Mouse (Mus musculus) MEL (cell line): ENCODE data around the gene Tmem151a. TPM values are rescaled to one million over a fixed set of nuclear protein-coding genes. Genes with fewer than 3 reads are reported as not detected.
A peak's percentile ranks its signal among the peaks of the same experiment; 100 is the strongest.

Experiments used
- DNase-seq: peaks from one replicate; pipeline ENCODE4 v3.0.0; 2011; ENCODE audit warnings: low read depth, low spot score
- H3K27ac ChIP-seq: 2 replicates; pipeline ENCODE4 v1.5.1; 2012; ENCODE audit warnings: low read depth, mild to moderate bottlenecking, control low read depth, low read length, moderate library complexity; ENCODE audit not compliant: control insufficient read depth
- H3K27me3 ChIP-seq, 2 experiments: fragments of 150-350 bp in 1 of 2; sonication (generic) in 1 of 2; 2 replicates each; pipeline ENCODE4 v1.6.1; 2012; ENCODE audit warnings: low read length in 2 of 2, mild to moderate bottlenecking in 2 of 2, improper control_type of control experiment in 1 of 2, moderate library complexity in 1 of 2; ENCODE audit not compliant: insufficient read depth in 2 of 2, control insufficient read depth in 1 of 2
- H3K36me3 ChIP-seq, 2 experiments: 2 replicates each; pipeline ENCODE4 v1.6.1; 2012 to 2014; ENCODE audit warnings: low read length in 2 of 2, improper control_type of control experiment in 1 of 2, inconsistent platforms in 1 of 2, mild to moderate bottlenecking in 1 of 2; ENCODE audit not compliant: insufficient read depth in 2 of 2, control insufficient read depth in 1 of 2
- H3K4me1 ChIP-seq, 2 experiments: fragments of 150-350 bp in 1 of 2; sonication (generic) in 1 of 2; 2 replicates each; pipeline ENCODE4 v1.6.1; 2012; ENCODE audit warnings: low read length in 2 of 2, improper control_type of control experiment in 1 of 2, mild to moderate bottlenecking in 1 of 2; ENCODE audit not compliant: insufficient read depth in 2 of 2, control insufficient read depth in 1 of 2
- H3K4me3 ChIP-seq, 2 experiments: fragments of 150-350 bp in 1 of 2; sonication (generic) in 1 of 2; 2 replicates each; pipeline ENCODE4 v1.5.1; 2012; ENCODE audit warnings: low read depth in 2 of 2, low read length in 2 of 2, mild to moderate bottlenecking in 2 of 2, moderate library complexity in 2 of 2, control low read depth in 1 of 2, improper control_type of control experiment in 1 of 2; ENCODE audit not compliant: control insufficient read depth in 1 of 2, insufficient read depth in 1 of 2
- H3K79me2 ChIP-seq: 2 replicates; pipeline ENCODE4 v1.6.1; 2012; ENCODE audit warnings: mild to moderate bottlenecking, low read length, moderate library complexity; ENCODE audit not compliant: control insufficient read depth, poor library complexity, insufficient read depth
- H3K9ac ChIP-seq: 2 replicates; pipeline ENCODE4 v1.6.1; 2012; ENCODE audit warnings: low read depth, mild to moderate bottlenecking, control low read depth, low read length, moderate library complexity; ENCODE audit not compliant: control insufficient read depth, poor library complexity, severe bottlenecking
- H3K9me3 ChIP-seq: fragments of 150-350 bp; sonication (generic); replicated peaks from 2 replicates; pipeline ENCODE4 v1.6.1; 2012; ENCODE audit warnings: mild to moderate bottlenecking, low read length, improper control_type of control experiment, moderate library complexity; ENCODE audit not compliant: insufficient read depth
- BHLHE40 ChIP-seq: IDR thresholded peaks from 2 replicates; pipeline ENCODE4 v1.6.1; 2012; ENCODE audit warnings: low read depth, mild to moderate bottlenecking, inconsistent platforms, low read length, improper control_type of control experiment, borderline replicate concordance
- CHD1 ChIP-seq: IDR thresholded peaks from 2 replicates; pipeline ENCODE4 v1.6.1; 2012; ENCODE audit warnings: low read depth, mild to moderate bottlenecking, inconsistent platforms, low read length, improper control_type of control experiment
- CHD2 ChIP-seq: IDR thresholded peaks from 2 replicates; pipeline ENCODE4 v1.6.1; 2011; ENCODE audit warnings: low read length, improper control_type of control experiment
- CTCF ChIP-seq, 3 experiments: IDR thresholded peaks in 2 of 3; conservative IDR thresholded peaks in 1 of 3; 2 replicates each; pipeline ENCODE4 v1.5.1; 2011 to 2012; ENCODE audit warnings: low read length in 3 of 3, low read depth in 2 of 3, mild to moderate bottlenecking in 2 of 3, improper control_type of control experiment in 1 of 3, inconsistent platforms in 1 of 3, mixed read lengths in 1 of 3, moderate library complexity in 1 of 3; ENCODE audit not compliant: control insufficient read depth in 1 of 3, insufficient read depth in 1 of 3, poor library complexity in 1 of 3, severe bottlenecking in 1 of 3
- E2F4 ChIP-seq: IDR thresholded peaks from 2 replicates; pipeline ENCODE4 v1.6.1; 2011; ENCODE audit warnings: low read depth, low read length, improper control_type of control experiment, borderline replicate concordance
- ELF1 ChIP-seq: IDR thresholded peaks from 2 replicates; pipeline ENCODE4 v1.6.1; 2014; ENCODE audit warnings: low read depth, mild to moderate bottlenecking, inconsistent platforms, low read length, improper control_type of control experiment, moderate library complexity
- EP300 ChIP-seq, 2 experiments: IDR thresholded peaks; 2 replicates each; pipeline ENCODE4 v1.6.1; 2011; ENCODE audit warnings: improper control_type of control experiment in 2 of 2, low read length in 2 of 2, low read depth in 1 of 2, mild to moderate bottlenecking in 1 of 2
- ETS1 ChIP-seq: IDR thresholded peaks from 2 replicates; pipeline ENCODE4 v1.6.1; 2012; ENCODE audit warnings: low read depth, mild to moderate bottlenecking, inconsistent platforms, low read length, improper control_type of control experiment, moderate library complexity
- GABPA ChIP-seq: IDR thresholded peaks from 2 replicates; pipeline ENCODE4 v1.6.1; 2012; ENCODE audit warnings: low read depth, mild to moderate bottlenecking, inconsistent platforms, low read length, improper control_type of control experiment, moderate library complexity
- GATA1 ChIP-seq: IDR thresholded peaks from 2 replicates; pipeline ENCODE4 v1.6.1; 2011; ENCODE audit warnings: low read depth, low read length, improper control_type of control experiment
- HCFC1 ChIP-seq: IDR thresholded peaks from 2 replicates; pipeline ENCODE4 v1.6.1; 2012; ENCODE audit warnings: low read depth, mild to moderate bottlenecking, inconsistent platforms, low read length, improper control_type of control experiment, moderate library complexity
- JUND ChIP-seq: IDR thresholded peaks from 2 replicates; pipeline ENCODE4 v1.6.1; 2011; ENCODE audit warnings: low read depth, mild to moderate bottlenecking, improper control_type of control experiment, low read length
- MAX ChIP-seq: IDR thresholded peaks from 2 replicates; pipeline ENCODE4 v1.6.1; 2011; ENCODE audit warnings: low read length, improper control_type of control experiment
- MAZ ChIP-seq: IDR thresholded peaks from 2 replicates; pipeline ENCODE4 v1.6.1; 2012; ENCODE audit warnings: low read depth, mild to moderate bottlenecking, inconsistent platforms, low read length, improper control_type of control experiment
- MXI1 ChIP-seq: IDR thresholded peaks from 2 replicates; pipeline ENCODE4 v1.6.1; 2011; ENCODE audit warnings: mild to moderate bottlenecking, low read depth, low read length, improper control_type of control experiment
- MYB ChIP-seq: IDR thresholded peaks from 2 replicates; pipeline ENCODE4 v1.6.1; 2011; ENCODE audit warnings: mild to moderate bottlenecking, low read depth, low read length, improper control_type of control experiment
- MYC ChIP-seq: IDR thresholded peaks from 2 replicates; pipeline ENCODE4 v1.6.1; 2011; ENCODE audit warnings: low read depth, mild to moderate bottlenecking, low read length, improper control_type of control experiment, moderate library complexity
- NRF1 ChIP-seq: IDR thresholded peaks from 2 replicates; pipeline ENCODE4 v1.6.1; 2014; ENCODE audit warnings: low read depth, mild to moderate bottlenecking, inconsistent platforms, low read length, improper control_type of control experiment, moderate library complexity; ENCODE audit not compliant: poor library complexity, insufficient read depth, severe bottlenecking
- POLR2A ChIP-seq, 2 experiments: IDR thresholded peaks; 2 replicates each; pipeline ENCODE4 v1.6.1; 2011 to 2012; ENCODE audit warnings: low read length in 2 of 2, mild to moderate bottlenecking in 2 of 2, control low read depth in 1 of 2, improper control_type of control experiment in 1 of 2, low read depth in 1 of 2, moderate library complexity in 1 of 2; ENCODE audit not compliant: control insufficient read depth in 1 of 2, insufficient read depth in 1 of 2, poor library complexity in 1 of 2
- POLR2AphosphoS2 ChIP-seq: IDR thresholded peaks from 2 replicates; pipeline ENCODE4 v1.6.1; 2011; ENCODE audit warnings: low read length, improper control_type of control experiment
- POLR2AphosphoS5 ChIP-seq: IDR thresholded peaks from 2 replicates; pipeline ENCODE4 v1.6.1; 2012; ENCODE audit warnings: low read depth, borderline replicate concordance, mild to moderate bottlenecking, inconsistent platforms, low read length, moderate library complexity, mixed read lengths
- RAD21 ChIP-seq: IDR thresholded peaks from 2 replicates; pipeline ENCODE4 v1.6.1; 2011; ENCODE audit warnings: mild to moderate bottlenecking, low read depth, low read length, improper control_type of control experiment
- RCOR1 ChIP-seq: IDR thresholded peaks from 2 replicates; pipeline ENCODE4 v1.6.1; 2012; ENCODE audit warnings: low read depth, mild to moderate bottlenecking, inconsistent platforms, low read length, improper control_type of control experiment
- SIN3A ChIP-seq: IDR thresholded peaks from 2 replicates; pipeline ENCODE4 v1.6.1; 2012; ENCODE audit warnings: low read length, improper control_type of control experiment, inconsistent platforms
- SMC3 ChIP-seq: IDR thresholded peaks from 2 replicates; pipeline ENCODE4 v1.6.1; 2011; ENCODE audit warnings: low read depth, low read length, improper control_type of control experiment
- TAL1 ChIP-seq: IDR thresholded peaks from 2 replicates; pipeline ENCODE4 v1.6.1; 2012; ENCODE audit warnings: mild to moderate bottlenecking, inconsistent platforms, low read length, moderate library complexity, mixed read lengths
- TBP ChIP-seq: IDR thresholded peaks from 2 replicates; pipeline ENCODE4 v1.8.0; 2011; ENCODE audit warnings: low read depth, low read length, improper control_type of control experiment
- TCF12 ChIP-seq: IDR thresholded peaks from 2 replicates; pipeline ENCODE4 v1.6.1; 2014; ENCODE audit warnings: low read depth, mild to moderate bottlenecking, inconsistent platforms, low read length, improper control_type of control experiment, moderate library complexity
- UBTF ChIP-seq: IDR thresholded peaks from 2 replicates; pipeline ENCODE4 v1.6.1; 2012; ENCODE audit warnings: low read depth, mild to moderate bottlenecking, inconsistent platforms, low read length, improper control_type of control experiment, moderate library complexity, borderline replicate concordance; ENCODE audit not compliant: insufficient read depth
- USF1 ChIP-seq: IDR thresholded peaks from 2 replicates; pipeline ENCODE4 v1.6.1; 2014; ENCODE audit warnings: low read depth, mild to moderate bottlenecking, inconsistent platforms, low read length, improper control_type of control experiment, moderate library complexity
- USF2 ChIP-seq, 2 experiments: IDR thresholded peaks; 2 replicates each; pipeline ENCODE4 v1.6.1; 2011 to 2012; ENCODE audit warnings: improper control_type of control experiment in 2 of 2, low read length in 2 of 2, borderline replicate concordance in 1 of 2, inconsistent platforms in 1 of 2, low read depth in 1 of 2, mild to moderate bottlenecking in 1 of 2; ENCODE audit not compliant: insufficient read depth in 1 of 2
- ZC3H11A ChIP-seq: IDR thresholded peaks from 2 replicates; pipeline ENCODE4 v1.6.1; 2012; ENCODE audit warnings: low read depth, mild to moderate bottlenecking, inconsistent platforms, low read length, improper control_type of control experiment
- ZKSCAN1 ChIP-seq: IDR thresholded peaks from 2 replicates; pipeline ENCODE4 v1.6.1; 2012; ENCODE audit warnings: low read depth, mild to moderate bottlenecking, inconsistent platforms, low read length, improper control_type of control experiment, moderate library complexity
- ZMIZ1 ChIP-seq: IDR thresholded peaks from 2 replicates; pipeline ENCODE4 v1.6.1; 2012; ENCODE audit warnings: low read depth, mild to moderate bottlenecking, inconsistent platforms, low read length, improper control_type of control experiment, moderate library complexity
- ZNF384 ChIP-seq: IDR thresholded peaks from 2 replicates; pipeline ENCODE4 v1.6.1; 2012; ENCODE audit warnings: low read depth, mild to moderate bottlenecking, inconsistent platforms, low read length, improper control_type of control experiment
- polyA plus RNA-seq, 2 experiments: library from polyadenylated mRNA; stranded (reverse) in 1 of 2; unstranded in 1 of 2; fragments of >175 nt in 1 of 2; fragments of >200 nt in 1 of 2; gene quantifications; 2 replicates each; pipeline versions ENCODE4 v1.2.1 to v1.2.4; 2012; ENCODE audit warnings: low replicate concordance in 2 of 2, low read depth in 1 of 2; ENCODE audit not compliant: insufficient read length in 2 of 2, insufficient read depth in 1 of 2, missing spikeins in 1 of 2
- total RNA-seq: library from RNA; depleted of rRNA; stranded (reverse); fragments of 300-350 nt; gene quantifications from 2 replicates; pipeline ENCODE4 v1.2.3, GENCODE M21; 2012

Gene Tmem151a
- total and polyA plus RNA-seq, 3 experiments: 0.63 TPM; not detected in 2

- H3K4me3 ChIP-seq: peak overlapping the region; percentile 38 to 62
- no peaks in the 10 kb centered on the region for H3K9me3 ChIP-seq
- H3K27ac ChIP-seq: peak overlapping the region; percentile 72
- peaks cover 2% of the 10 kb centered on the region; the same call in 1 of the 2 replicates for H3K79me2 ChIP-seq
- peaks cover 0 to 4% of the 10 kb centered on the region in 2 experiments; a peak in 1 of 4 replicates for H3K36me3 ChIP-seq
- peak; percentile 92 for DNase-seq
- no peaks in the 10 kb centered on the region for H3K27me3 ChIP-seq
- peaks cover 5 to 31% of the 10 kb centered on the region in 2 experiments for H3K4me1 ChIP-seq
- H3K9ac ChIP-seq: peak overlapping the region; percentile 70
- TF ChIP-seq E2F4 (0 out of 2 replicates have a peak, but pooled peaks have one; percentile 30), MYC (0 out of 2 replicates have a peak, but pooled peaks have one; percentile 57), UBTF (0 out of 2 replicates have a peak, but pooled peaks have one; percentile 15), ZNF384 (no peak), ZMIZ1 (no peak), ZKSCAN1 (no peak), TAL1 (no peak), RAD21 (no peak), POLR2A (IDR thresholded peaks at IDR 0.05; ENCODE audit: control insufficient read depth in 1 of 2, insufficient read depth in 1 of 2, low read depth in 1 of 2, low read length in 2 of 2, poor library complexity in 1 of 2) (peak; percentile 11 to 49; a peak in 2 of 4 replicates), EP300 (IDR thresholded peaks at IDR 0.05; ENCODE audit: low read depth in 1 of 2, low read length in 2 of 2) (peak; percentile 8 to 64; a peak in 3 of 4 replicates), BHLHE40 (no peak), ELF1 (no peak), CHD2 (no peak), POLR2AphosphoS2 (peak; percentile 57; the same call in 1 of the 2 replicates), SMC3 (no peak), NRF1 (peak; percentile 31; the same call in 1 of the 2 replicates), TCF12 (0 out of 2 replicates have a peak, but pooled peaks have one; percentile 44), ETS1 (0 out of 2 replicates have a peak, but pooled peaks have one; percentile 12), POLR2AphosphoS5 (no peak), ZC3H11A (no peak), GABPA (no peak), USF2 (IDR thresholded peaks at IDR 0.05; ENCODE audit: borderline replicate concordance in 1 of 2, insufficient read depth in 1 of 2, low read depth in 1 of 2, low read length in 2 of 2) (no peak), CTCF (IDR thresholded peaks at IDR 0.05 in 2 of 3, conservative IDR thresholded peaks at IDR 0.05 in 1 of 3; ENCODE audit: control insufficient read depth in 1 of 3, insufficient read depth in 1 of 3, low read depth in 2 of 3, low read length in 3 of 3, poor library complexity in 1 of 3, severe bottlenecking in 1 of 3) (no peak), JUND (no peak), MAX (peak; percentile 72; the same call in 1 of the 2 replicates), SIN3A (no peak; the same call in 1 of the 2 replicates), MXI1 (peak; percentile 47; the same call in 1 of the 2 replicates), TBP (peak; percentile 41; the same call in 1 of the 2 replicates), MYB (peak; percentile 71; the same call in 1 of the 2 replicates), USF1 (no peak), CHD1 (no peak), HCFC1 (peak; percentile 39), MAZ (no peak; the same call in none of the 2 replicates), RCOR1 (0 out of 2 replicates have a peak, but pooled peaks have one; percentile 32), GATA1 (no peak)
Observed at GRCm38 (mm10) chr19:5067040-5067799, 18.1 kb downstream of the Tmem151a start.
